Mouse (Mus musculus) ovary, adult 18-20 months (tissue): ENCODE measurements around the gene 1110051M20Rik.
"Not testable (repeated sequence)": the region's sequence is repeated elsewhere in the genome, so short reads cannot be mapped to it uniquely, and the experiment has no call there.

Experiments used
- DNase-seq: peaks from one replicate; pipeline ENCODE4 v3.0.0; 2022; ENCODE audit warnings: low spot score, mixed read lengths

1110051M20Rik gene

GRCm38 (mm10) chr2:91259493-91259892, 185.0 kb downstream of the 1110051M20Rik start:
- DNase-seq = no peak

GRCm38 (mm10) chr2:91258830-91259229, 185.7 kb downstream of the 1110051M20Rik start:
- DNase-seq = no peak

GRCm38 (mm10) chr2:91258054-91258453, 186.4 kb downstream of the 1110051M20Rik start:
- DNase-seq = no peak

GRCm38 (mm10) chr2:91257126-91257980, 187.2 kb downstream of the 1110051M20Rik start:
- no peak for DNase-seq

GRCm38 (mm10) chr2:91256256-91257125, 188.0 kb downstream of the 1110051M20Rik start:
- DNase-seq = no peak

GRCm38 (mm10) chr2:91255661-91256150, 188.8 kb downstream of the 1110051M20Rik start, which contains the start of gene Pacsin3:
Gene Pacsin3, plus strand, starts transcription at chr2:91255954.
- no peak for DNase-seq

GRCm38 (mm10) chr2:91254725-91255380, 189.7 kb downstream of the 1110051M20Rik start:
- no peak for DNase-seq

- DNase-seq = no peak
These were observed 192.0 kb downstream of the 1110051M20Rik start for GRCm38 (mm10) chr2:91252512-91252911.

GRCm38 (mm10) chr2:91252001-91252400, 192.5 kb downstream of the 1110051M20Rik start:
- DNase-seq = no peak

GRCm38 (mm10) chr2:91248366-91248765, 196.1 kb downstream of the 1110051M20Rik start:
- no peak for DNase-seq

GRCm38 (mm10) chr2:91244557-91245228, 199.8 kb downstream of the 1110051M20Rik start:
- DNase-seq = no peak

GRCm38 (mm10) chr2:91243416-91243815, 201.1 kb downstream of the 1110051M20Rik start:
- DNase-seq = no peak

- DNase-seq = no peak
These were observed 202.0 kb downstream of the 1110051M20Rik start for GRCm38 (mm10) chr2:91242547-91242946.

- not testable (repeated sequence) for DNase-seq
These were observed 206.9 kb downstream of the 1110051M20Rik start for GRCm38 (mm10) chr2:91237511-91238080.

- peak; percentile 92 for DNase-seq
These were observed 207.6 kb downstream of the 1110051M20Rik start, which contains the start of gene Ddb2 for GRCm38 (mm10) chr2:91236601-91237510. Gene Ddb2, minus strand, starts transcription at chr2:91236982.

GRCm38 (mm10) chr2:91229735-91230134, 214.8 kb downstream of the 1110051M20Rik start:
- no peak for DNase-seq
